Mouse (Mus musculus) forebrain, embryonic 15.5 days (tissue): ENCODE measurements around the gene Brca1. TPM values are rescaled to one million over a fixed set of nuclear protein-coding genes. Genes with fewer than 3 reads are reported as not detected.
"Not testable (repeated sequence)": the region's sequence is repeated elsewhere in the genome, so short reads cannot be mapped to it uniquely, and the experiment has no call there.

Experiments used
- ATAC-seq: fragments of 200-750 bp; cut with Nextera tagmentation; replicated peaks from 2 replicates; pipeline ENCODE4 v1.8.0; 2017; ENCODE audit warnings: mild to moderate bottlenecking, moderate TSS enrichment, moderate library complexity
- H3K27ac ChIP-seq: fragments of 300-500 bp; sonication (generic); replicated peaks from 2 replicates; pipeline ENCODE4 v1.5.1; 2015; ENCODE audit warnings: mild to moderate bottlenecking, inconsistent platforms
- H3K27me3 ChIP-seq: fragments of 300-500 bp; sonication (generic); 2 replicates; pipeline ENCODE4 v1.6.1; 2015; ENCODE audit warnings: inconsistent platforms
- H3K36me3 ChIP-seq: fragments of 300-500 bp; sonication (generic); 2 replicates; pipeline ENCODE4 v1.6.1; 2015; ENCODE audit warnings: mild to moderate bottlenecking, inconsistent platforms
- H3K4me1 ChIP-seq: fragments of 300-500 bp; sonication (generic); 2 replicates; pipeline ENCODE4 v1.6.1; 2015; ENCODE audit warnings: inconsistent platforms
- H3K4me2 ChIP-seq: fragments of 300-500 bp; sonication (generic); replicated peaks from 2 replicates; pipeline ENCODE4 v1.6.1; 2015; ENCODE audit warnings: mild to moderate bottlenecking, inconsistent platforms
- H3K4me3 ChIP-seq: fragments of 300-500 bp; sonication (generic); 2 replicates; pipeline ENCODE4 v1.5.1; 2015; ENCODE audit warnings: mild to moderate bottlenecking, inconsistent platforms
- H3K9ac ChIP-seq: fragments of 300-500 bp; sonication (generic); replicated peaks from 2 replicates; pipeline ENCODE4 v1.6.1; 2015; ENCODE audit warnings: mild to moderate bottlenecking, inconsistent platforms
- H3K9me3 ChIP-seq: fragments of 300-500 bp; sonication (generic); 2 replicates; pipeline ENCODE4 v1.6.1; 2016; ENCODE audit warnings: inconsistent platforms
- whole genome bisulfite sequencing: fragments of 180-500 bp; shearing (Covaris S2); methylation state at CpG from one replicate; pipeline ENCODE4 v1.1.7; 2015; ENCODE audit warnings: mixed read lengths; 5-methylcytosine and 5-hydroxymethylcytosine counted together
- polyA plus RNA-seq: library from polyadenylated mRNA; unstranded; fragments of >200 nt; fragmentation: Nextera tagmentation; extraction: Ambion mirVana; gene quantifications from 2 replicates; pipeline ENCODE4 v1.2.1, GENCODE M21; 2015

The Brca1 gene
- polyA plus RNA-seq, 1 experiment from 2014 or later: 5.6 TPM

- Histone ChIP-seq H3K36me3 (peaks cover 24% of the 10 kb centered on the region), H3K27me3 (no peaks in the 10 kb centered on the region), H3K4me1 (peaks cover 6% of the 10 kb centered on the region; the same call in 1 of the 2 replicates), H3K9ac (no peak overlapping the region), H3K4me3 (no peak overlapping the region), H3K27ac (no peak overlapping the region), H3K4me2 (no peak overlapping the region), H3K9me3 (no peaks in the 10 kb centered on the region)
- no peak for ATAC-seq
- WGBS: 9% methylated on average over 6 of the region's 6 CpGs
Observed at GRCm38 (mm10) chr11:101454702-101455101, 97.1 kb downstream of the Brca1 start.

- 71% methylated on average over 10 of the region's 10 CpGs for WGBS
- peaks cover 6% of the 10 kb centered on the region; the same call in 1 of the 2 replicates for H3K4me1 ChIP-seq
Observed at GRCm38 (mm10) chr11:101452093-101452774, 99.5 kb downstream of the Brca1 start.

GRCm38 (mm10) chr11:101451536-101451935 lies 100.2 kb downstream of the Brca1 start:
- no peak for ATAC-seq
- H3K4me3 ChIP-seq: no peak overlapping the region
- no peaks in the 10 kb centered on the region for H3K27me3 ChIP-seq
- no peaks in the 10 kb centered on the region for H3K9me3 ChIP-seq
- 92% methylated on average over 10 of the region's 10 CpGs for WGBS
- H3K4me1 ChIP-seq: peaks cover 6% of the 10 kb centered on the region; the same call in 1 of the 2 replicates
- no peak overlapping the region for H3K4me2 ChIP-seq
- H3K36me3 ChIP-seq: 0 out of 2 replicates have a peak, but pooled peaks cover under 1% of the 10 kb centered on the region
- no peak overlapping the region for H3K27ac ChIP-seq
- H3K9ac ChIP-seq: no peak overlapping the region

More at GRCm38 (mm10) chr11:101452093-101452774, 99.5 kb downstream of the Brca1 start:
- Histone ChIP-seq H3K9me3 (no peaks in the 10 kb centered on the region), H3K4me3 (no peak overlapping the region), H3K4me2 (no peak overlapping the region), H3K27ac (no peak overlapping the region), H3K27me3 (no peaks in the 10 kb centered on the region), H3K36me3 (0 out of 2 replicates have a peak, but pooled peaks cover 4% of the 10 kb centered on the region), H3K9ac (no peak overlapping the region)
- no peak for ATAC-seq

- Histone ChIP-seq H3K4me3 (no peak overlapping the region), H3K27me3 (no peaks in the 10 kb centered on the region), H3K9ac (no peak overlapping the region), H3K4me1 (peaks cover 6% of the 10 kb centered on the region; the same call in 1 of the 2 replicates), H3K36me3 (peaks cover 6% of the 10 kb centered on the region), H3K4me2 (no peak overlapping the region), H3K27ac (no peak overlapping the region), H3K9me3 (no peaks in the 10 kb centered on the region)
- 91% methylated on average over 3 of the region's 3 CpGs for WGBS
- ATAC-seq: no peak
Observed at GRCm38 (mm10) chr11:101450394-101450793, 101.4 kb downstream of the Brca1 start.

GRCm38 (mm10) chr11:101449596-101449995 lies 102.2 kb downstream of the Brca1 start:
- not testable (repeated sequence) for H3K27me3 ChIP-seq, H3K9me3 ChIP-seq, H3K4me2 ChIP-seq, H3K27ac ChIP-seq, ATAC-seq, H3K9ac ChIP-seq, H3K4me1 ChIP-seq, H3K4me3 ChIP-seq
- WGBS: 86% methylated on average over 4 of the region's 4 CpGs
- peaks cover 13% of the 10 kb centered on the region for H3K36me3 ChIP-seq

GRCm38 (mm10) chr11:101448899-101449298 lies 102.9 kb downstream of the Brca1 start:
- Histone ChIP-seq H3K4me1 (peaks cover 11% of the 10 kb centered on the region), H3K9ac (no peak overlapping the region), H3K9me3 (no peaks in the 10 kb centered on the region), H3K27ac (no peak overlapping the region), H3K4me2 (no peak overlapping the region), H3K4me3 (no peak overlapping the region), H3K36me3 (peaks cover 20% of the 10 kb centered on the region), H3K27me3 (no peaks in the 10 kb centered on the region)
- WGBS: 85% methylated on average over 4 of the region's 4 CpGs
- no peak for ATAC-seq

GRCm38 (mm10) chr11:101448274-101448746 lies 103.4 kb downstream of the Brca1 start, which contains the start of gene Ifi35:
TSS of gene Ifi35 (plus strand) at chr11:101448407.
- no peak within 1 kb of the TSS for H3K4me3 ChIP-seq
- WGBS: 44% methylated on average over 10 of the region's 10 CpGs
- no peak for ATAC-seq
- no peaks in the 10 kb centered on the region for H3K9me3 ChIP-seq
- H3K4me1 ChIP-seq: peaks cover 17% of the 10 kb centered on the region
- H3K36me3 ChIP-seq: peaks cover 25% of the 10 kb centered on the region
- H3K9ac ChIP-seq: no peak within 1 kb of the TSS
- H3K27ac ChIP-seq: no peak within 1 kb of the TSS
- H3K4me2 ChIP-seq: no peak within 1 kb of the TSS
- no peaks in the 10 kb centered on the region for H3K27me3 ChIP-seq

GRCm38 (mm10) chr11:101447786-101448185 lies 104.0 kb downstream of the Brca1 start:
- Histone ChIP-seq H3K4me1 (peaks cover 22% of the 10 kb centered on the region), H3K4me3 (no peak overlapping the region), H3K9ac (no peak overlapping the region), H3K27ac (no peak overlapping the region), H3K27me3 (no peaks in the 10 kb centered on the region), H3K4me2 (no peak overlapping the region), H3K9me3 (no peaks in the 10 kb centered on the region), H3K36me3 (peaks cover 25% of the 10 kb centered on the region)
- WGBS: 89% methylated on average over 5 of the region's 5 CpGs
- no peak for ATAC-seq

GRCm38 (mm10) chr11:101446860-101447259 lies 104.9 kb downstream of the Brca1 start:
- not testable (repeated sequence) for H3K4me2 ChIP-seq, H3K9ac ChIP-seq, H3K27ac ChIP-seq, H3K4me3 ChIP-seq, ATAC-seq, H3K9me3 ChIP-seq, H3K27me3 ChIP-seq
- peaks cover 25% of the 10 kb centered on the region for H3K36me3 ChIP-seq
- 86% methylated on average over 8 of the region's 8 CpGs for WGBS
- peaks cover 22% of the 10 kb centered on the region for H3K4me1 ChIP-seq

GRCm38 (mm10) chr11:101446319-101446718 lies 105.4 kb downstream of the Brca1 start:
- no peak overlapping the region for H3K4me3 ChIP-seq
- no peaks in the 10 kb centered on the region for H3K9me3 ChIP-seq
- H3K27me3 ChIP-seq: no peaks in the 10 kb centered on the region
- H3K9ac ChIP-seq: no peak overlapping the region
- no peak overlapping the region for H3K4me2 ChIP-seq
- H3K27ac ChIP-seq: no peak overlapping the region
- peaks cover 22% of the 10 kb centered on the region for H3K4me1 ChIP-seq
- ATAC-seq: no peak
- WGBS: 80% methylated on average over 1 of the region's 1 CpGs
- peaks cover 25% of the 10 kb centered on the region for H3K36me3 ChIP-seq

GRCm38 (mm10) chr11:101442760-101443159 lies 109.0 kb downstream of the Brca1 start:
- Histone ChIP-seq H3K36me3 (peaks cover 25% of the 10 kb centered on the region), H3K9me3 (no peaks in the 10 kb centered on the region), H3K4me1 (peaks cover 22% of the 10 kb centered on the region), H3K4me2 (peak overlapping the region; percentile 65), H3K4me3 (peak overlapping the region; percentile 68), H3K9ac (peak overlapping the region; percentile 86), H3K27ac (peak overlapping the region; percentile 88), H3K27me3 (no peaks in the 10 kb centered on the region)
- WGBS: 2% methylated on average over 14 of the region's 14 CpGs
- no peak for ATAC-seq

GRCm38 (mm10) chr11:101442127-101442693 lies 109.5 kb downstream of the Brca1 start, which contains the start of gene Rpl27:
TSS of gene Rpl27 (plus strand) at chr11:101442298.
- peak within 1 kb of the TSS; percentile 88 for H3K27ac ChIP-seq
- H3K36me3 ChIP-seq: peaks cover 25% of the 10 kb centered on the region
- H3K4me2 ChIP-seq: peak within 1 kb of the TSS; percentile 65
- no peaks in the 10 kb centered on the region for H3K27me3 ChIP-seq
- peaks cover 22% of the 10 kb centered on the region for H3K4me1 ChIP-seq
- ATAC-seq: peak; percentile 98
- peak within 1 kb of the TSS; percentile 68 for H3K4me3 ChIP-seq
- peak within 1 kb of the TSS; percentile 86 for H3K9ac ChIP-seq
- under 1% methylated on average over 42 of the region's 42 CpGs for WGBS
- no peaks in the 10 kb centered on the region for H3K9me3 ChIP-seq
